Mouse (Mus musculus) layer of hippocampus, postnatal 25 days (tissue): ENCODE data around the gene Tead1. TPM values are rescaled to one million over a fixed set of nuclear protein-coding genes. Genes with fewer than 3 reads are reported as not detected.

Source experiments
- DNase-seq, 2 experiments: peaks; one replicate each; pipeline ENCODE4 v3.0.0; 2022; ENCODE audit warnings: mixed read lengths in 2 of 2, low spot score in 1 of 2; ENCODE audit errors: extremely low spot score in 1 of 2
- microRNA-seq, 2 experiments: library from miRNA; unstranded; fragments of <30 nt; microRNA quantifications; one replicate each; pipeline ENCODE4 v1.2.0; 2021
- total RNA-seq, 2 experiments: library from RNA; stranded (reverse); gene quantifications; 2 replicates each; pipeline ENCODE4 v1.2.3; 2021

The Tead1 gene
- total RNA-seq, 2 experiments from 2014 or later = 19.6 to 28.6 TPM

DNA sequence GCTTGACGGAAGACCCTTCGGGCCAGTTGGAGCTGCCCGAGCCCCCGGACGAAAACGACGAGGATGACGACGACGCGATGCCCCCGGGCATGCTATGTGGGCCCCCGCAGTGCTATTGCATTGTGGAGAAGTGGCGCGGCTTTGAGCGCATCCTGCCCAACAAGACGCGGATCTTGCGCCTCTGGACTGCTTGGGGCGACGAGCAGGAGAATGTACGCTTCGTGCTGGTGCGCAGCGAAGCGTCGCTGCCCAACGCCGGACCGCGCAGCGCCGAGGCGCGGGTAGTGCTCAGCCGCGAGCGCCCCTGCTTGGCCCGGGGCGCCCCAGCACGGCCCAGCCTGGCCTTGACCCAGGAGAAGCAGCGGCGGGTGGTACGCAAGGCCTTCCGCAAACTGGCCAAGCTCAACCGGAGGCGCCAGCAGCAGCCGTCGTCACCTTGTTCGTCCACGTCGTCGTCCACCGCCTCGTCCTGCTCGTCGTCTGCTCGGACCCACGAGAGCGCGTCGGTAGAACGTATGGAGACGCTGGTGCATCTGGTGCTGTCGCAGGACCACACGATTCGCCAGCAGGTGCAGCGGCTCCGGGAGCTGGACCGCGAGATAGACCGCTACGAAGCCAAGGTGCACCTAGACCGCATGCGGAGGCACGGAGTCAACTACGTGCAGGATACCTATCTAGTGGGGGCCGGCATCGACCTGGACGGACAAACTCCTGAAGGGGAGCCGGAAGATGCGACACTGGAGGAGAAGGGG lies 275.4 kb downstream of the Tead1 start:
- peak in 1 of 2 experiments; percentile 3 for DNase-seq

DNA sequence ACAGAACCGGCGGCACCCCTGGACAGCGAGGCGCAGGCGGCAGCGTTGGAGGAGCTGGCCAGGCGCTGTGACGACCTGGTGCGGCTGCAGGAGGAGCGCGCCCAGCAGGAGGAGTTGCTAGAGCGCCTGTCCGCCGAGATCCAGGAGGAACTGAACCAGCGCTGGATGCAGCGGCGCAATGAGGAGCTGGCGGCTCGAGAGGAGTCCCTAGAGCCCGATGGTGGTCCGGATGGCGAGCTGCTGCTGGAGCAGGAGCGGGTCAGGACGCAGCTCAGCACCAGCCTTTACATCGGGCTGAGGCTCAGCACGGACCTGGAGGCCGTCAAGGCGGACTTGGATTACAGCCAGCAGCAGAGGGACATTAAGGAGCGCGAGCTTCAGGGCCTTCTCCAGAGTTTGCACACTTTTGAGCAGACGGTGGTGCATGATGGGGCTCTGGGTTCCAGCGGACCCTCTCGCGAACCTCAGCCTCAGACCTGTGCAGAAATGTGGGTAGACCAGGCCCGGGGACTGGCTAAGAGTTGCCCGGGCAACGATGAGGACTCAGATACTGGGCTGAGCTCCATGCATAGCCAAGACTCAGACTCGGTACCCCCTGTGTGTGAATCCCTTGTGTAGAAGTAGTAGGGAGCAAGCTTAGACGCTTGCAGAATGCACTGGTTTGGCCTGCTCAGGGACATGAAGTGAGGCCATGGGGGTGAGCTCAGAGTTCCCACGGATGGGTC lies 276.1 kb downstream of the Tead1 start:
- peak; percentile 4 to 11 for DNase-seq

DNA sequence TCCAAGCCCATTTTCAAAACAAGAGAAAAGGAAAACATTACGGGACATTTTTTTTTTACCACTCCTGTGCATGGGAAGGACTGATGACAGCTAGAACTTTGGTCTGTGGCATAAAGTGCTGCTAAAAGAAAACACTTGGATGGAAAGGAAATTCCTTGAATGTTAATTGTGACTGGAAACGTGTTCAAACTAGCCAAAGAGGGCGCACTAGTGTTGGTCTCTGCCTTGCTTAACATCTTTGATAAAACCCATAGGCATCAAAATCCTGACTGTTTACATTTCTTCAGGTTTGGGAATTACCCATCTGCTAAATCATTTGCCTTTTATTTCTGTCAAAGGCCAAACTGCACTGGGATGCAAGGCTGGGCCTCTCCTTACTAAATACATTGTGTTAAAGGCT lies 276.8 kb downstream of the Tead1 start:
- no peak for DNase-seq

Small RNAs within 50 kb of the gene (microRNA-seq; reads per million reads assigned to microRNA genes)
- 0 reads per million in 2 experiments for gene Gm44462
